Mouse (Mus musculus) spleen, adult 2 months (tissue): Measurements from ENCODE around the gene Cope.

Experiments
- CTCF ChIP-seq: fragments of 200-500 bp; IDR thresholded peaks from 2 replicates; pipeline ENCODE4 v1.5.1; 2011; ENCODE audit warnings: mild to moderate bottlenecking, inconsistent platforms; ENCODE audit not compliant: insufficient read depth, insufficient read length, insufficient replicate concordance; ENCODE audit errors: extremely low read depth
- POLR2A ChIP-seq: fragments of 200-500 bp; IDR thresholded peaks from 2 replicates; pipeline ENCODE4 v1.6.1; 2011; ENCODE audit warnings: low read depth, low read length, inconsistent platforms

DNA sequence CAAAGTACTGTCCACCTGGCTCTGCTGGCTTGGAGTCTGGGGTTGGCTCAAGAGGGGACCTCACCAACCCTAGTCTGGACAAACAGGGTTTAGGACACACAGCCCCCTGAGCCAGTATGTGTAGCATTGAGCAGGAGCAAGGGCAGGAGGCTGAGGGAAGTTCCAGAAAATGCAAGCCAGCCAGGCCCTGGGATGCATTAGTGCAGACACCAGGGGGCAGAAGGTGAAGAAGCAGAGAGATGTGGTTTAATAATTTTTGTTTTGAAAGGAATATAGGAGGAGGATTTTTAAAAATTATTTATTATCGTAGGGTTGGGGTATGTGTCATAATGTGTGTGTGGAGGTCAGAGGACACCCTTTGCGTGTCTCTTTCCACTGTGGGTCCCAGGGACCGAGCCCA lies 21.4 kb downstream of the Cope start:
- TF ChIP-seq POLR2A (no peak), CTCF (no peak)
